Mouse (Mus musculus): ENCODE measurements at regions not wholly inside any gene's neighbourhood (a gene's known extent, or its start where the extent isn't known, plus 50 kb on each side); places are given as distances from the start of the nearest gene placed in this dataset.

- no peak for TF ChIP-seq CTCF (IDR thresholded peaks at IDR 0.05)
- no peak for TF ChIP-seq POLR2A (IDR thresholded peaks at IDR 0.05; ENCODE audit: insufficient read depth, low read depth, low read length)
- no peak for TF ChIP-seq EP300 (IDR thresholded peaks at IDR 0.05; ENCODE audit: insufficient read depth, low read depth, low read length)
These were observed 148.6 kb downstream of the Csl start for GRCm38 (mm10) chr10:99610890-99611289.
